Mouse (Mus musculus): ENCODE results near the gene Cx3cr1. TPM values are rescaled to one million over a fixed set of nuclear protein-coding genes. Genes with fewer than 3 reads are reported as not detected.
A peak's percentile ranks its signal among the peaks of the same experiment; 100 is the strongest.
"Not testable (repeated sequence)": the region's sequence is repeated elsewhere in the genome, so short reads cannot be mapped to it uniquely, and the experiment has no call there.

Cx3cr1 gene
- 10 to 100 TPM; 30.8 to 31.7 TPM for total RNA-seq (2021)
- long read RNA-seq, experiment 1, partial matches to known transcripts = 0 of 17 reads
- long read RNA-seq, experiment 1, other reads (novel, unspliced or antisense) = 16 of 17 reads
- long read RNA-seq, experiment 2, partial matches to known transcripts = 0 of 7 reads
- long read RNA-seq, experiment 2, other reads (novel, unspliced or antisense) = 7 of 7 reads

GRCm38 (mm10) chr9:120069779-120070178 lies at the start of gene Cx3cr1:
Gene Cx3cr1 (minus strand): TSS chr9:120069879.
- TF ChIP-seq CTCF (conservative IDR thresholded peaks at IDR 0.05) = no peak
- H3K27ac ChIP-seq = peak within 1 kb of the TSS; percentile 57; the same call in 1 of the 2 replicates
- no peak within 1 kb of the TSS for H3K4me3 ChIP-seq
- no peak for DNase-seq (ENCODE audit: low spot score in 2 of 2)

GRCm38 (mm10) chr9:120118212-120118611 lies 48.5 kb upstream of the Cx3cr1 start:
- no peak for DNase-seq (ENCODE audit: low spot score in 2 of 2)
- Histone ChIP-seq H3K27ac (no peak overlapping the region), H3K4me3 (no peak overlapping the region)
- no peak for TF ChIP-seq CTCF (conservative IDR thresholded peaks at IDR 0.05)

- DNase-seq (ENCODE audit: low spot score in 2 of 2) = no peak
- no peak for TF ChIP-seq CTCF (conservative IDR thresholded peaks at IDR 0.05)
Measured at GRCm38 (mm10) chr9:120116184-120116624, 46.5 kb upstream of the Cx3cr1 start.

GRCm38 (mm10) chr9:120115580-120115979 lies 45.9 kb upstream of the Cx3cr1 start:
- H3K27ac ChIP-seq = no peak overlapping the region
- TF ChIP-seq CTCF (conservative IDR thresholded peaks at IDR 0.05) = no peak
- no peak for DNase-seq (ENCODE audit: low spot score in 2 of 2)
- no peak overlapping the region for H3K4me3 ChIP-seq

More at GRCm38 (mm10) chr9:120116184-120116624, 46.5 kb upstream of the Cx3cr1 start:
- Histone ChIP-seq H3K4me3 (no peak overlapping the region), H3K27ac (no peak overlapping the region)

- no peak for DNase-seq (ENCODE audit: low spot score in 2 of 2)
- no peak overlapping the region for H3K4me3 ChIP-seq
- H3K27ac ChIP-seq = no peak overlapping the region
- TF ChIP-seq CTCF (conservative IDR thresholded peaks at IDR 0.05) = no peak
Measured at GRCm38 (mm10) chr9:120114789-120115151, 45.1 kb upstream of the Cx3cr1 start.

- no peak for TF ChIP-seq CTCF (conservative IDR thresholded peaks at IDR 0.05)
- Histone ChIP-seq H3K27ac (no peak overlapping the region), H3K4me3 (no peak overlapping the region)
- DNase-seq (ENCODE audit: low spot score in 2 of 2) = no peak
Measured at GRCm38 (mm10) chr9:120114051-120114788, 44.5 kb upstream of the Cx3cr1 start.

- H3K27ac ChIP-seq = no peak overlapping the region
- TF ChIP-seq CTCF (conservative IDR thresholded peaks at IDR 0.05) = no peak
- no peak overlapping the region for H3K4me3 ChIP-seq
- no peak for DNase-seq (ENCODE audit: low spot score in 2 of 2)
Measured at GRCm38 (mm10) chr9:120113456-120113855, 43.8 kb upstream of the Cx3cr1 start.

GRCm38 (mm10) chr9:120112472-120112871 lies 42.8 kb upstream of the Cx3cr1 start:
- Histone ChIP-seq H3K27ac (no peak overlapping the region), H3K4me3 (no peak overlapping the region)
- no peak for TF ChIP-seq CTCF (conservative IDR thresholded peaks at IDR 0.05)
- no peak for DNase-seq (ENCODE audit: low spot score in 2 of 2)

GRCm38 (mm10) chr9:120111156-120111945 lies 41.7 kb upstream of the Cx3cr1 start:
- no peak for DNase-seq (ENCODE audit: low spot score in 2 of 2)
- peak overlapping the region; percentile 88 for H3K4me3 ChIP-seq
- H3K27ac ChIP-seq = peak overlapping the region; percentile 98
- no peak for TF ChIP-seq CTCF (conservative IDR thresholded peaks at IDR 0.05)

GRCm38 (mm10) chr9:120110211-120111018 lies 40.7 kb upstream of the Cx3cr1 start, which contains the start of gene Slc25a38:
Gene Slc25a38 (plus strand): TSS chr9:120110374.
- Histone ChIP-seq H3K27ac (peak within 1 kb of the TSS; percentile 98), H3K4me3 (peak within 1 kb of the TSS; percentile 88)
- peak; percentile 90 for TF ChIP-seq CTCF (conservative IDR thresholded peaks at IDR 0.05)
- peak; percentile 96 to 97 for DNase-seq (ENCODE audit: low spot score in 2 of 2)

GRCm38 (mm10) chr9:120108953-120109352 lies 39.3 kb upstream of the Cx3cr1 start:
- H3K4me3 ChIP-seq; DNase-seq (ENCODE audit: low spot score in 2 of 2); H3K27ac ChIP-seq: not testable (repeated sequence)

GRCm38 (mm10) chr9:120101165-120101564 lies 31.5 kb upstream of the Cx3cr1 start:
- DNase-seq (ENCODE audit: low spot score in 2 of 2) = no peak
- TF ChIP-seq CTCF (conservative IDR thresholded peaks at IDR 0.05) = no peak

More at GRCm38 (mm10) chr9:120101165-120101564, 31.5 kb upstream of the Cx3cr1 start:
- no peak overlapping the region for H3K4me3 ChIP-seq
- no peak overlapping the region for H3K27ac ChIP-seq
